Mouse (Mus musculus) C2C12 (cell line): ENCODE data around the gene Cspg4.

Experiments
- CEBPB ChIP-seq: IDR thresholded peaks from one replicate; pipeline ENCODE4 v1.6.1; 2011; ENCODE audit warnings: low read depth, mild to moderate bottlenecking, control low read depth, moderate library complexity
- CTCF ChIP-seq: IDR thresholded peaks from one replicate; pipeline ENCODE4 v1.5.1; 2011; ENCODE audit not compliant: control insufficient read depth, insufficient read depth, insufficient read length
- FOSL1 ChIP-seq: IDR thresholded peaks from one replicate; pipeline ENCODE4 v1.8.0; 2011; ENCODE audit warnings: mild to moderate bottlenecking, low read length; ENCODE audit not compliant: poor library complexity, insufficient read depth, severe bottlenecking
- MYOD1 ChIP-seq: IDR thresholded peaks from one replicate; pipeline ENCODE4 v1.6.1; 2011; ENCODE audit warnings: low read depth; ENCODE audit not compliant: control insufficient read depth, insufficient read length
- MYOG ChIP-seq: IDR thresholded peaks from one replicate; pipeline ENCODE4 v1.6.1; 2011; ENCODE audit not compliant: control insufficient read depth, insufficient read length; ENCODE audit errors: extremely low read depth
- USF1 ChIP-seq: IDR thresholded peaks from one replicate; pipeline ENCODE4 v1.6.1; 2011; ENCODE audit warnings: low read depth, mild to moderate bottlenecking, control low read depth, moderate library complexity

- TF ChIP-seq CTCF (no peak), MYOG (no peak), MYOD1 (peak; percentile 10), CEBPB (no peak), FOSL1 (no peak), USF1 (no peak)
Observed at GRCm38 (mm10) chr9:56851778-56852177, 13.1 kb upstream of the Cspg4 start.
